Mouse (Mus musculus) MEL (cell line): ENCODE measurements around the gene Plekhg6. TPM values are rescaled to one million over a fixed set of nuclear protein-coding genes. Genes with fewer than 3 reads are reported as not detected.

Source experiments
- DNase-seq: peaks from one replicate; pipeline ENCODE4 v3.0.0; 2011; ENCODE audit warnings: low read depth, low spot score
- H3K27ac ChIP-seq: 2 replicates; pipeline ENCODE4 v1.5.1; 2012; ENCODE audit warnings: low read depth, mild to moderate bottlenecking, control low read depth, low read length, moderate library complexity; ENCODE audit not compliant: control insufficient read depth
- H3K27me3 ChIP-seq, 2 experiments: fragments of 150-350 bp in 1 of 2; sonication (generic) in 1 of 2; 2 replicates each; pipeline ENCODE4 v1.6.1; 2012; ENCODE audit warnings: low read length in 2 of 2, mild to moderate bottlenecking in 2 of 2, improper control_type of control experiment in 1 of 2, moderate library complexity in 1 of 2; ENCODE audit not compliant: insufficient read depth in 2 of 2, control insufficient read depth in 1 of 2
- H3K36me3 ChIP-seq, 2 experiments: 2 replicates each; pipeline ENCODE4 v1.6.1; 2012 to 2014; ENCODE audit warnings: low read length in 2 of 2, improper control_type of control experiment in 1 of 2, inconsistent platforms in 1 of 2, mild to moderate bottlenecking in 1 of 2; ENCODE audit not compliant: insufficient read depth in 2 of 2, control insufficient read depth in 1 of 2
- H3K4me1 ChIP-seq, 2 experiments: fragments of 150-350 bp in 1 of 2; sonication (generic) in 1 of 2; 2 replicates each; pipeline ENCODE4 v1.6.1; 2012; ENCODE audit warnings: low read length in 2 of 2, improper control_type of control experiment in 1 of 2, mild to moderate bottlenecking in 1 of 2; ENCODE audit not compliant: insufficient read depth in 2 of 2, control insufficient read depth in 1 of 2
- H3K4me3 ChIP-seq, 2 experiments: fragments of 150-350 bp in 1 of 2; sonication (generic) in 1 of 2; 2 replicates each; pipeline ENCODE4 v1.5.1; 2012; ENCODE audit warnings: low read depth in 2 of 2, low read length in 2 of 2, mild to moderate bottlenecking in 2 of 2, moderate library complexity in 2 of 2, control low read depth in 1 of 2, improper control_type of control experiment in 1 of 2; ENCODE audit not compliant: control insufficient read depth in 1 of 2, insufficient read depth in 1 of 2
- H3K79me2 ChIP-seq: 2 replicates; pipeline ENCODE4 v1.6.1; 2012; ENCODE audit warnings: mild to moderate bottlenecking, low read length, moderate library complexity; ENCODE audit not compliant: control insufficient read depth, poor library complexity, insufficient read depth
- H3K9ac ChIP-seq: 2 replicates; pipeline ENCODE4 v1.6.1; 2012; ENCODE audit warnings: low read depth, mild to moderate bottlenecking, control low read depth, low read length, moderate library complexity; ENCODE audit not compliant: control insufficient read depth, poor library complexity, severe bottlenecking
- H3K9me3 ChIP-seq: fragments of 150-350 bp; sonication (generic); replicated peaks from 2 replicates; pipeline ENCODE4 v1.6.1; 2012; ENCODE audit warnings: mild to moderate bottlenecking, low read length, improper control_type of control experiment, moderate library complexity; ENCODE audit not compliant: insufficient read depth
- CHD2 ChIP-seq: IDR thresholded peaks from 2 replicates; pipeline ENCODE4 v1.6.1; 2011; ENCODE audit warnings: low read length, improper control_type of control experiment
- CTCF ChIP-seq, 3 experiments: IDR thresholded peaks in 2 of 3; conservative IDR thresholded peaks in 1 of 3; 2 replicates each; pipeline ENCODE4 v1.5.1; 2011 to 2012; ENCODE audit warnings: low read length in 3 of 3, low read depth in 2 of 3, mild to moderate bottlenecking in 2 of 3, improper control_type of control experiment in 1 of 3, inconsistent platforms in 1 of 3, mixed read lengths in 1 of 3, moderate library complexity in 1 of 3; ENCODE audit not compliant: control insufficient read depth in 1 of 3, insufficient read depth in 1 of 3, poor library complexity in 1 of 3, severe bottlenecking in 1 of 3
- ETS1 ChIP-seq: IDR thresholded peaks from 2 replicates; pipeline ENCODE4 v1.6.1; 2012; ENCODE audit warnings: low read depth, mild to moderate bottlenecking, inconsistent platforms, low read length, improper control_type of control experiment, moderate library complexity
- MAFK ChIP-seq: IDR thresholded peaks from 2 replicates; pipeline ENCODE4 v1.6.1; 2011; ENCODE audit warnings: low read depth, mild to moderate bottlenecking, low read length, improper control_type of control experiment, borderline replicate concordance
- MAZ ChIP-seq: IDR thresholded peaks from 2 replicates; pipeline ENCODE4 v1.6.1; 2012; ENCODE audit warnings: low read depth, mild to moderate bottlenecking, inconsistent platforms, low read length, improper control_type of control experiment
- MEF2A ChIP-seq: IDR thresholded peaks from 2 replicates; pipeline ENCODE4 v1.6.1; 2014; ENCODE audit warnings: low read depth, mild to moderate bottlenecking, inconsistent platforms, low read length, improper control_type of control experiment; ENCODE audit not compliant: poor library complexity, insufficient replicate concordance, severe bottlenecking; ENCODE audit errors: extremely low read depth
- MYB ChIP-seq: IDR thresholded peaks from 2 replicates; pipeline ENCODE4 v1.6.1; 2011; ENCODE audit warnings: mild to moderate bottlenecking, low read depth, low read length, improper control_type of control experiment
- NELFE ChIP-seq: IDR thresholded peaks from 2 replicates; pipeline ENCODE4 v1.6.1; 2011; ENCODE audit warnings: low read depth, low read length, improper control_type of control experiment
- POLR2A ChIP-seq, 2 experiments: IDR thresholded peaks; 2 replicates each; pipeline ENCODE4 v1.6.1; 2011 to 2012; ENCODE audit warnings: low read length in 2 of 2, mild to moderate bottlenecking in 2 of 2, control low read depth in 1 of 2, improper control_type of control experiment in 1 of 2, low read depth in 1 of 2, moderate library complexity in 1 of 2; ENCODE audit not compliant: control insufficient read depth in 1 of 2, insufficient read depth in 1 of 2, poor library complexity in 1 of 2
- POLR2AphosphoS5 ChIP-seq: IDR thresholded peaks from 2 replicates; pipeline ENCODE4 v1.6.1; 2012; ENCODE audit warnings: low read depth, borderline replicate concordance, mild to moderate bottlenecking, inconsistent platforms, low read length, moderate library complexity, mixed read lengths
- RAD21 ChIP-seq: IDR thresholded peaks from 2 replicates; pipeline ENCODE4 v1.6.1; 2011; ENCODE audit warnings: mild to moderate bottlenecking, low read depth, low read length, improper control_type of control experiment
- SIN3A ChIP-seq: IDR thresholded peaks from 2 replicates; pipeline ENCODE4 v1.6.1; 2012; ENCODE audit warnings: low read length, improper control_type of control experiment, inconsistent platforms
- TAL1 ChIP-seq: IDR thresholded peaks from 2 replicates; pipeline ENCODE4 v1.6.1; 2012; ENCODE audit warnings: mild to moderate bottlenecking, inconsistent platforms, low read length, moderate library complexity, mixed read lengths
- TBP ChIP-seq: IDR thresholded peaks from 2 replicates; pipeline ENCODE4 v1.8.0; 2011; ENCODE audit warnings: low read depth, low read length, improper control_type of control experiment
- TCF12 ChIP-seq: IDR thresholded peaks from 2 replicates; pipeline ENCODE4 v1.6.1; 2014; ENCODE audit warnings: low read depth, mild to moderate bottlenecking, inconsistent platforms, low read length, improper control_type of control experiment, moderate library complexity
- USF1 ChIP-seq: IDR thresholded peaks from 2 replicates; pipeline ENCODE4 v1.6.1; 2014; ENCODE audit warnings: low read depth, mild to moderate bottlenecking, inconsistent platforms, low read length, improper control_type of control experiment, moderate library complexity
- ZC3H11A ChIP-seq: IDR thresholded peaks from 2 replicates; pipeline ENCODE4 v1.6.1; 2012; ENCODE audit warnings: low read depth, mild to moderate bottlenecking, inconsistent platforms, low read length, improper control_type of control experiment
- polyA plus RNA-seq, 2 experiments: library from polyadenylated mRNA; stranded (reverse) in 1 of 2; unstranded in 1 of 2; fragments of >175 nt in 1 of 2; fragments of >200 nt in 1 of 2; gene quantifications; 2 replicates each; pipeline versions ENCODE4 v1.2.1 to v1.2.4; 2012; ENCODE audit warnings: low replicate concordance in 2 of 2, low read depth in 1 of 2; ENCODE audit not compliant: insufficient read length in 2 of 2, insufficient read depth in 1 of 2, missing spikeins in 1 of 2
- total RNA-seq: library from RNA; depleted of rRNA; stranded (reverse); fragments of 300-350 nt; gene quantifications from 2 replicates; pipeline ENCODE4 v1.2.3, GENCODE M21; 2012

Plekhg6 gene
- total and polyA plus RNA-seq, 3 experiments, result 0.13 TPM; not detected in 2

DNA sequence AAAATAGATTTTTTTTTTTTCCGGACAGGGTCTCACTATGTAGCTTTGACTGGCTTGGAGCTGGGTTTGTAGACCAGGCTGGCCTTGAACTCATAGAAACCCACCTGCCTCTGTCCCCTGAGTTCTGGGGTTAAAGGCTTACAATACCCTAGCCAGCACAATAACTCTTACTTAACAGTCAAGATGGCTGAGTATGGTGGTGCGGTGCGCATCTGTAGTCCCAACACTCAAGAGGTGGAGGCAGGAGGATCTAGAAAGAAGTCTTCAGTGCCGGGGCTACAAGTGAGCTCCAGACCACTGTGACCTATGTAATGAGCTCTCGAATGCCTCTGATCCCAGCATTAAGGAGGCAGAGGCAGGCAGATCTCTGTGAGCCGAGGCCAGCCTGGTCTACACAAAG lies 31.1 kb upstream of the Plekhg6 start:
- Histone ChIP-seq H3K9me3 (no peaks in the 10 kb centered on the region), H3K36me3 (no peaks in the 10 kb centered on the region), H3K79me2 (no peaks in the 10 kb centered on the region), H3K4me3 (no peak overlapping the region), H3K4me1 (no peaks in the 10 kb centered on the region), H3K27me3 (peaks cover 0 to 6% of the 10 kb centered on the region in 2 experiments; a peak in 3 of 4 replicates), H3K27ac (no peak overlapping the region), H3K9ac (no peak overlapping the region)
- no peak for DNase-seq
- TF ChIP-seq ETS1 (no peak), RAD21 (no peak), MAZ (no peak)

DNA sequence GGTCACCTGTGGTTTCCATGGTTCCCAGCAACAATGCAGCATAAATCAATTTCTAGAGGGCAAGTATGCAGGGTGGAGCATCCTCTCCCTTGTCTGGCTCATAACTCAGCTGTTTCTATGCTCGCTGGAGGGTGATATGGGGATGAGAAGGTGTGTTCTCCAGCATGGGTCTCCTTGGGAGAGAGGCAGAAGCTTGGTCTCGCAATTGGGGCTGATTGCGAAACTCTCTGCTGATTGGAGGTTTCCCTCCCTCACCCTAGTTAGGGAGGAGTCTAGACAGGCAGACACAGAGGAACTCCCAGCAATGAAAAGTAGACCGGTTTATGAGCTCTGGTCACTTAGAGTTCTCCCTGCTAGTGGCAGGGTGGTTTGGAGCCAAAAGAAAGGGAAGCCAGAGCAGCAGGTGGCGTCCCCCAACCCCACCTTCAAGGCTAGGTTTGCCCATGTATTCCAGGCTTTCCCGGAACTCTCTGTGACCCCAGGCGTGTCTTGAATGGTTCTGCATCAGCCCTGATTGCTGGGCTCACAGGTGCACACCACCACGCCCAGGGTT lies 30.5 kb upstream of the Plekhg6 start:
- Histone ChIP-seq H3K4me3 (no peak overlapping the region), H3K36me3 (no peaks in the 10 kb centered on the region), H3K27me3 (peaks cover 0 to 6% of the 10 kb centered on the region in 2 experiments; a peak in 3 of 4 replicates), H3K4me1 (no peaks in the 10 kb centered on the region), H3K27ac (no peak overlapping the region), H3K9me3 (no peaks in the 10 kb centered on the region), H3K9ac (no peak overlapping the region), H3K79me2 (no peaks in the 10 kb centered on the region)
- TF ChIP-seq USF1 (no peak), ZC3H11A (no peak), SIN3A (no peak), POLR2A (IDR thresholded peaks at IDR 0.05; ENCODE audit: control insufficient read depth in 1 of 2, insufficient read depth in 1 of 2, low read depth in 1 of 2, low read length in 2 of 2, poor library complexity in 1 of 2) (no peak), MEF2A (no peak), MYB (no peak), TCF12 (no peak), MAZ (no peak), MAFK (no peak), TBP (no peak), CTCF (IDR thresholded peaks at IDR 0.05 in 2 of 3, conservative IDR thresholded peaks at IDR 0.05 in 1 of 3; ENCODE audit: control insufficient read depth in 1 of 3, insufficient read depth in 1 of 3, low read depth in 2 of 3, low read length in 3 of 3, poor library complexity in 1 of 3, severe bottlenecking in 1 of 3) (no peak), POLR2AphosphoS5 (no peak), TAL1 (no peak), CHD2 (no peak), NELFE (no peak)
- no peak for DNase-seq
